Mouse (Mus musculus) right cerebral cortex, postnatal 10 days (tissue): ENCODE measurements around the gene Tecr.

Experiments used
- DNase-seq, 2 experiments: peaks; one replicate each; pipeline ENCODE4 v3.0.0; 2021; ENCODE audit warnings: low spot score in 2 of 2

Gene Tecr

DNA sequence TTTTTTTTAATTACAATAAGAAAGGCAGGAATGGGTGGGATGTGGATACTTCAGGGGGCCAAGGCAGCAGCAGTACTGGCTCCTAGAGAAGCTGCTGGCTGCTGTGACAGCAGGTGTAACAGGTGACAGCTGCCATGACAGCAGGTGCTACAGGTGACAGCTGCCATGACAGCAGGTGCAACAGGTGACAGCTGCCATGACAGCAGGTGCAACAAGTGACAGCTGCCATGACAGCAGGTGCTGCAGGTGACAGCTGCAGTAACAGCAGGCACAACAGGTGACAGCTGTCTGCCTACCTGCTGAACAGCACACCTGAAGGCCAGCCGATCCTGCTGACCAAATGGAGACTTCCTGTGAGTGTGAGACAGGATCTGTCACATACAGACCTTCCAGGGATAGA, 23.0 kb downstream of the Tecr start:
- no peak for DNase-seq

DNA sequence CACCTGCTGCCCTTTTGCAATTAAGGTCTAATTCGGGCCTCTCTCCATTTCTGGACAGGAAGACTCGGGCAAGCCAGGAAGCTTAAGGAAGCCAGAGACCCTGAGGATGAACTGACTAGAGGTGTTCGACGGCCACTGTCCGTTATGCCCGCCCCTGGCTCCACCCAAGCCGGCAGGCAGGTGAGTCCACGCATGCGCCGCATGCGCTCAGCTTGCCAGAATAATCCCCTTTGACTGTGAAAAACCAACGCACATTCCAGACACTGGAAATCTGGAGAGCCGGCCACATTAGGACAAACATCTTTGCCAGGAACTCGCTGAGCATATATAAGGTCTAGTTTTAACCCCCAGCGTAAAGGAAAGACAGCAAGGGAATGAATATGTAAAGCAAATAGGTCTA, 24.5 kb downstream of the Tecr start:
- peak in 1 of 2 experiments; percentile 21 for DNase-seq

DNA sequence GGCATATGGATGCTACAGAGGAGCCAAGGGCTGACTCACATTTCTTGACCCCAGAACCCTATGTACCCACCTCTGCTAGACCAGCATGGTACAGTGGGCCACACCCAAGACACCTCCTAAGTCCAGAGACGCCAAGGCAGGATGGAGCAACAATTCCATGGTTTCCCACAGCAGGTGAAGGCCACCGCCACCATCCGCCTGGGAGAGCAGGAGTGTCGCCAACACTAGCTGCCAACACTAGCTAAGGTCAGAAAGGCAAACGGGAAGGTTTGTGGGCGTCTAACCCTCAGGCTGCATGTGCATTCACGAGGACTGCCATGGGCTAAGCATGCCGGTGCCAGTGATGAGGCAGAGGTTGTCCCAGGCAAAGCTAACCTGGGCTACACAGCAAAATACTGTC, 25.5 kb downstream of the Tecr start:
- peak in 1 of 2 experiments; percentile 27 for DNase-seq

DNA sequence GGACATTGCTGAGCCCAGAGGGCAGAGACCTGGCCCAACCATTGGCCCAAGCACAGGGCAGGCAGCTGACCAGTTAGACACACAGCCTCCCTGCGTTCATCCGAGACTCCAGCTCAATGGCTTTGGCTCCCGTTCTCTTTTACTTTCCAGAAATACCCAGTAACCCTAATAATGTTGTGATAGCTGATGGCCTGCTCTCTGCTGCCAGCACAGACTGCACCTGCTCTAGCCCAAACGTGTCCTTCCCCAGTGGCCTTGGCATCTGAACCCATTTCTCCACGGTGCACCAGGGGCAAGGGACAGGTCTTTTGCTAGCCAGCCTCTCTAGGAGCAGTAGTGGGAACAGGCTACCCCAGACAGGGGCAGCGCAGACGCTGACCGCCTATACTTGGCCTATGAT, 26.9 kb downstream of the Tecr start:
- peak in 1 of 2 experiments; percentile 18 for DNase-seq

DNA sequence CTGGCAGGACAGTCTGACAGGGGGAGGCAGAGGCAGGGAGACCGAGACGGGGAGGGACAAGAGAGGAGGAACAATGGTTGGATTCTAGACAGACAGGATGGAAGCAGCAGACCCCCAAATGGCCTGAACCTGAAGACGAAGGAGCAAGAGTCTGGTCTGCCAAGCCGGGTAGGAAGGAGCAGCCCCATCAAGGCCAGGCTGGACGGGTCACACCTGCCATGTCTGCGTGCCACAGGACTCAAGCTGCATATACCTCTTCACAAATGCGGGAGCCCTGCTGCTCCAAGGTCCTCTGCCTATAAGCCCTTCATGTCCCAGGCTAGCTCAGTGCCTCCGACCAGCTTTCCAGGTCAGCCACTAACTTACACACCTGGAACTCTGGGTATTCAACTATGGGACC, 28.1 kb downstream of the Tecr start:
- peak in 1 of 2 experiments; percentile 24 for DNase-seq

DNA sequence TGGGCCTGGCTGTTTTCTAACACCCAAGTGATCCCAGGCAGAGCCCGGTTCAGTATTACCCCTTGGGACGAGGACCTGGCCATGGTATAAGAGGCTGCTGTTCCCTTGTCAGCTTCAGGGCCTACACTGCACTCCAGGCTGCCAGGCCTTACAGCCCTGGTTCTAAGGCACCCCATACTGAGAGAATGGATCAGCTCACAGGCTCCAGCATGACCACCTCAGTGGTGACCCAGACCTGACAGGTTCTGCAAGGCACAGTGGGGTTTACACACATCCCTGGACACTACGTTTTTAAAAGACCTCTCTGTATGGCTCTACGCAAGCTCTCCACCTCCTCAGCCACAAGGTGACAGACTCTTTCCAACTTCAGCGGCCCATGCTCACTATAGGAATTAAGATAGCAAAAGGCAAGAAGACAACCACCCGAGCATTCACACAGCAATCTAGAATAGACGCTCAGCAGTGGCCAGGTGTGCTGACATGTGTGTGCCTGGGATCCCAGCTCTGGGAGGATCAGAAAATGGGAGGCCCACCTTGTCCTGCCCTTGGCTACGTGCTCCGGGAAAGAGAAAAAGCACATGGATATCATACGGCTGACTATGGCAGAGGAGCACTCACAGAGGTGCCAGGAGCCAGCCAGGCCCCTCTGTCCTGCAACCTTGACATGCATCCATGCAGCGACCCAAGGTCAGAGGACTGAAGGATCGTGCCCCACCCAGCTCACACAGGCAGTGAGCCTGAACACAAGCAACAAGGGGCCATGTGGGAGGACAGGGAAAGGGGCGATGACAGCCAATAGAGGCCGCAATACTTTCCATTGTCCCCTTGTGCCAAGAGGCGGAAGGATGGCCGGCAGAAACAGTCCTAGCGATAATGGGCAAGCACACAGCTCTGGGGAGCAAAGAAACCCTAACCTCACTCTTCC, 29.4 kb downstream of the Tecr start:
- DNase-seq = peak in 1 of 2 experiments; percentile 26

DNA sequence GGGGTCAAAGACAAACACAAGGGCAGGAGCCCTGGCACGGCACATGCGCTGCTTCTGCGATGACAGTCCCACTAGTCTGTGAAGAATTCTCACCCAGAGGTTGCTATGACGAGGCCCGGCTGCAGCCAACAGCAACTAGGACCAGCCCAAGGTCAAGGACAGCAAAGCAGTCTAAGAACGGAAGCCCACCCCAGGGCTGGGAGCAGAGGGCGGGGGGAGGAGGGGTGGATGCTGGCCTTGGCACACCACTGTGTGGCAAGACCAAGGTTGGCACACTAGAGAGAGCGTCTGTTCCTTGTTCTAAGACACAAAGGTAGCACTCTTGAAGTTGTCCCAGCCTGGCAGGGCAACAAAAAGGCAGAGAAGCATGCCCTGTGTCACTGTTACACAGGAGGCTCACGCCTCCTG, 30.4 kb downstream of the Tecr start:
- DNase-seq = peak; percentile 28 to 46

DNA sequence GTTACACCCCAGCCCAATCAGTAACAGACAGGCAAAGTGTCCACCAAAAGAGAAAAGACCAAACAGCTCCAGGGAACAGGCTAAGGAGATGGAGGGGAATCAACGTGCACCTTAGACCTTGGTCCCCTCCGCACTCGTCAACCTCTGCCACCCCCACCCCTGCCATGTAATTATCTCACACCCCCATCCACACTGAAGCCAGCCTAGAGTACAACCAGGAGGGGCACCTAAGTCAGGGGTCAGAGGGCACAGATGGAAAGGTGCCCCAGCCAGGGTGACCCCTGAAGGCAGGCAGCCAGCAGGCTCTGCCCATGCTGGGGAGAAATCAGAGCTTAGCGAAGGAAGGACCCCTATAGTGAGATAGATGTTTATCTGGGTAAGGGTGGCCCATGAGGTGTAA, 30.9 kb downstream of the Tecr start:
- peak in 1 of 2 experiments; percentile 25 for DNase-seq

DNA sequence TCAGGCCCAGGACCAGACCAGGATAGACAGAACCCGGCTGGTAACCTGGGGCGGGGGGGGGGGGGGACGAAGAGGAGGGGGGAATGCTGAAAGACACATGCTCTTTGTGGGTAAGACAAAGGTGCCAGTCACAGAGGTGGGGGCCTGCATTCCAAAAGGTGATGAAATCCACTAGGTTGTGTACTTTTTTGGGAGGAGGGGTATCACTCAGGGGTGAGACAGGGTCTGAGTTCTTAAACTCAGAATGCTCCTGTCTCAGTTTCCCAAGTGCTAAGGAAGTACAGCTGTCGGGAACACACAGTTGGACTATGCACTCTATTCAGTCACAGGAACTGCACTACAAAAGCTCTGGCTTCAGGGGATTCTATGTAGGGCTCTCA, 31.3 kb downstream of the Tecr start:
- no peak for DNase-seq

DNA sequence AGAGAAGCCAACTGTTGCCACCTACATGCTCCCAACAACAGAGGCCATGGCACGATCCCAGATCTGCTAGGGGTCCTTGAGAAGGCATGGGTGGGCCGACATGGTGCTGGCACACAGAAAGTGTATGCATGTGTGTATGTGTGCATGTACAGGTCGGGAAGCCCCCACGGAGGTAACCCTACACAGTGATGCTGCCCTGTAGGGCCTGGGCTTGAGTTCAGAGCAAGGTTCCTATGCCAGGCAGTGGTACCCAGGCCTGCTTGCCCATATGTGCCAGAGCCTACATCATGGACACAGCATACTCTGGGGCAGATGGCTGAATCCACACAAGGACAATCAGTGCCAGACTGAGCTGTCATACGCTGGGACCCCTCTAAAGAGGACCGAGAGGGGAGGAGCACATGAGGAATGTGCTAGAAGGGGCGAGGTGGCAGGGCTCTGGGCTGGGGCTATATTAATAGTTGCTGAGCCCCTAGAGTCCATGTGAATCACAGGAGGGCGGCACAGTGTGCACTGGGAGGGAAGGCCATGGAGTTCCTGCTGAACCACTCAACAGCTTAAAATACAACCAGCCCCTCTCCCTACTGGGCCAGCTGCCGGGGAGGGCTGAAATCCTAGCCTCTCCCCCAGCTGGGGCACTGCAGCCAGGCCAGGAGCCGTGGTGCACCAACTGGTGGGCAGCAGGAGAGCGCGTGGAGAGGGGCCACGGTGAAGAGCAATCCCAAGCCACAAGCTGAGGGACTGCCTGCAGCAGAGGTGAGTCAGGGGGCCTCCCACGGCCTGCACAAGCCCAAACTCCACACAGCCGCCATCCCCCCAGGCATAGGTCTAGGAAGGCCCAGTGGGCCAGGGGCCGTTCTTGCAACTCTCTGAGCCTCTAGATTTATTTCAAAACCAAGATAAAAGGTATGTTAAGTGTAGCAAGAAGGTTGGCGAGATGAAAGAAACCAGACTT, 31.9 kb downstream of the Tecr start:
- peak; percentile 25 to 33 for DNase-seq

DNA sequence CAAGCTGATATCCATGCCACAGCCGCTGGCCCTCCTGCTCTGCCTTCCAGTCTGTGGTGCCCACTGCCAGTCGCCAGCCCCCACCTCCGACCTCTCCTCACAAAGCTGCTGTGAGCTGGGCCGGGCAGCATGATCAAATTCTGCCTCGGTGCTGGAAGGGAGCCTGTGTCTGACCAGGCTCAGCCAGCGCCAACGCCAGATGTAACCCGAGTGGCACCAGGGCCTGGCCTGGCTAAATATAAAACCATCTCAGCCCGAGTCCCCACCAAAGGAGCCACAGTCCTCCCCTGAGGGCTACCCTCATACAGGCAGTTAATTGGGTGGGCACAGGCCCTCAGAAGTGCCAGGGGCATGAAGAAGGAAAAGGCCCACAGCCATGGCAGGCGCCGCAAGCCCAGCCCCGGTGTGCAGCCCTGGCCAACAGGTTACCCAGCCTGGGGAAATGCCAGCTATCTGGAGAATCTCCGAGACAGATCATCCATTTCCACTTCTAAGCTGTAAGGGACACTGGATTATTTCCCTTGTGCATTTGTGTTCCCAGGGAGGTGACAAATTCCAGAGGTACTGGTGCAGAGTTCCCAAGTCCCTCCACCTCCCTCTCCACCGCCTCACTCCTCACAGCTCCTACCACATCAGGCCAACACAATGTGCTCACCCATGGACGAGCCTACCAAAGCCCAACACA, 33.0 kb downstream of the Tecr start:
- DNase-seq = peak; percentile 36 to 49

DNA sequence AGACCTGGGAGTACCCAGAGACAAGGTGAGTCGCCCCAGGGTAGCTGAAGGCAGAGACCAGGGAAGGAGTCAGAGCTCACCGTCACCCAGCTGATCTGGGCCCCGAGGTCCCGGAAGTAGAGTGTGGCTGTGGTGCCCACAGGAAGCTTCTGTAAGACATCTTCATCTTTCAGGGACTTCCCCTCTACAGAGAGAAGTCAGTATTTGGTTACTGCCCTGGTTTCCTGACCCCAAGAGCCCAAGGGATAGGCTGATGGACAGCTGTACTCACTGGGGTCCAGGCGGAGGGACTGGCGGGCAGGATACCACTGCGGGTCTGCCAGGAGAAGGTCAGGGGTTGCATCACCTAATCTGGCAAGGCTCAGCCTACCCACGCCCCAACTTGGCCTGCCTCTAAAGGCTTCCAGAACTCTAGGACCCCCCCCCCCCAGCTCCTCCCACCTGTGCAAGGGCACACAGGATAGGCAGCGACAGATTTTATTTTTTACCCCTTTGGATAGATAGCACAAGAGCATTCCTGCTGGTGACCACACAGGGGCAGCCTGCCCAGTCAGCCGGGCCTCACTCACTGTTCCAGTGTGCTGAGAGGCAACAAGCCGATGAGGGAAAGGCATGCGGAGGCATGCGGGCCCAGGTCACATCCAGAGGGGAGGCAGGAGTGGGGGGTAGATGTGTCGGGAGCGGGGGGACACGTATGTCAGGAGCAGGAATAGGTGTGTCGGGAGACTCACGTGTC, 34.5 kb downstream of the Tecr start:
- peak; percentile 37 to 38 for DNase-seq

DNA sequence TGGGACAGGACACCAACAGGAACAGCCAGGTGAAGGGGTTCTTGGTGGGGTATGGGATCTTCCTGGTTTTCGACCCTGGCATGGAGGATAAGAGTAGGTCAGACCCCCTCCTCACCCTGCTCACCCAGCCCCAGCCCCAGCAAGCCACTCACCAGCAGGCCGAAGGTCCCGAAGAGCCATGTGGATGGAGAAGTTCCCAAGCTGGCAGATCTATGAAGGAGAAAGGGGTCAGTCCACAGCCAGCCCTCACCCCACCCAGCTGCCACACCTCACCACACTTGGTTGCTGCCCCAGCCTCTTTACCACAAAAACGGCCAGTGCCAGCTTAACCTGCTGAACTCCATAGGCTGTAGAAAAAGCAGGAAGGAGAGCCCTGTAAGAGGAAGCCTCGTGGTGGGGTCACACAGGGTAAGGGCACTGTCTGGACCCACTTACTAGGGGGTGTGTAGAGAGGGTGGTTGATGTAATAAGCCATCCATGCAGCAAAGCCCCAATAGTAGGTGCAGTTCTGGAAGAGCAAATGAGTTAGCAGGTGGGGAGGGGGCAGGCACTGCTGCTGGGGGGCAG, 35.4 kb downstream of the Tecr start:
- DNase-seq = peak; percentile 19 to 21

DNA sequence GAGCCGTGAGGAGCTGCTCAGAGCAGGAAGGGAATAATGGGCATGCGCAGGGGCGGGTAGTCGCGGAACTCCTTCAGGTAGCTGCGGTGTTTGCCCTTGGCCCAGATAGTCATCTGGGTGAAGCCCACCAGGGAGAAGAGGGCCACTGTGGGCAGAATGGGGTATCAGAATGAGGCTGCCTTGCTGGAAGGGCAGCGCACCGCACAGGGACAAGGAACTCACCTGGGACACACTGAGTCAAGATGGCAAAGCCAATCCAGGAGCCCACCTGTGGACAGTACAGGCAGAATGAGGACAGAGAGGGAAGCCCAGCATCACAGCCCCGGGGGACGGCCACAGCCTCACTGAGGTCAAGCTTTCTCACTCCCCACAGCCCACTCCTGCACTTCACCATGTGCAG, 36.0 kb downstream of the Tecr start:
- no peak for DNase-seq

DNA sequence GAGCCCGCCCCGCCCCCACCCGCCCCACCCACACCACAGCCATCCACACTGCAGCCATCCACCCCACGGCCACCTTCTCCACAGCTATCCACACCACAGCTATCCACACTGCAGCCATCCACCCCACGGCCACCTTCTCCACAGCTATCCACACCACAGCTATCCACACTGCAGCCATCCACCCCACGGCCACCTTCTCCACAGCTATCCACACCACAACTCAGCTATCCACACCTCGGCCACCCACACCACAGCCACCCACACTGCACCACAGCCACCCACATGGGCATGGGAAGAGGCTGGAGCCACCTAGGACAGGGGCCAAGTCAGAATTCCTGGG, 36.8 kb downstream of the Tecr start:
- peak in 1 of 2 experiments; percentile 35 for DNase-seq

DNA sequence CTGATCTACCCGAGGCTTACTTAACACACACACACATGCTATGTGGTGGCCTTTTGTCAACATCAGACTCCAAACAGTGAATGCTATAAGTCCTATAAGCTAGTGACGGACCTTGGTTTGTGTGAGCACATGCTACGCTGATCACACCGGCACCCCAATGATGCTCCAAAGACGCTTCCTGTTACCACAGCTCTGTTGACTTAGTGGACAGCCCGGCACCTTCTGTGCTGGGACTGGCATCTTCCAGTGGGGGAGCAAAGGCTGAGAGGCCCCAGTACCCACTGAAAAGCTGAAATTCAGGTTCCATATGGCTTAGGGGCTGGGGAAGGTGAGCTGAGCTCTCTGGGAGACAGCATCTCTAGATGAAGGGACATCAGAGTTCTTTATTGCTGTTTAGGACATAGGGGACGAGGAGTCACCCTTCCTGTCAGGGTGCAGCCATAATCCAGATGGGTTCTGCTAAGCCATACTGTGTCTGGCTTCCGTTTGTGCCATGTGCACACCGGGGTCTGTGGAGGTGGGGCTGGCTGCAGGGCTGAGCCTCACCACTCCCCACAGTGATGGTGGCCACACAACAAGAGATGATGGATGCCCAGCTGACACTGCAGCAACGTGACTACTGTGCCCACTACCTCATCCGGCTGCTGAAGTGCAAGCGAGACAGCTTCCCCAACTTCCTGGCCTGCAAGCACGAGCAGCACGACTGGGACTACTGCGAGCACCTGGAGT, 37.3 kb downstream of the Tecr start:
- peak in 1 of 2 experiments; percentile 37 for DNase-seq

DNA sequence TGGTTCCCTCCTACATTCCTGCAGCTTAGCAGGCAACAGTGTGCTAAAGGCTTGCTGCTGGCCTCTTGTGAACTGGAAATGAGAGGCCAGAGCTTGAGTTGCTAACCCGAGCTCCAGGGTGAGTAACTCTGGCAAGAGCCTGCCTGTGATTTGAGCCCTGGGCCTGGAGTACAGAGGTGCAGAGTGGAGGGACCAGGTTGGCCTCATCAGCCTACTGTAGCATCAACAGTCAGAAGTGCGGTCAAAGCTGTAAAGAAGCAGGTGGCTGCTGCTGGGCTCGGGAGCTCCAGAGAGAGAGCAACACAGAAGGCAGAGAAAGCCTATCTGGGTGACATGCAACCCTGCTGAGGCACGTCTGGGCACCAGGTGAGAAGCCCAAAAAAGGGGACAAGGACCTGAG, 38.6 kb downstream of the Tecr start:
- peak in 1 of 2 experiments; percentile 31 for DNase-seq

DNA sequence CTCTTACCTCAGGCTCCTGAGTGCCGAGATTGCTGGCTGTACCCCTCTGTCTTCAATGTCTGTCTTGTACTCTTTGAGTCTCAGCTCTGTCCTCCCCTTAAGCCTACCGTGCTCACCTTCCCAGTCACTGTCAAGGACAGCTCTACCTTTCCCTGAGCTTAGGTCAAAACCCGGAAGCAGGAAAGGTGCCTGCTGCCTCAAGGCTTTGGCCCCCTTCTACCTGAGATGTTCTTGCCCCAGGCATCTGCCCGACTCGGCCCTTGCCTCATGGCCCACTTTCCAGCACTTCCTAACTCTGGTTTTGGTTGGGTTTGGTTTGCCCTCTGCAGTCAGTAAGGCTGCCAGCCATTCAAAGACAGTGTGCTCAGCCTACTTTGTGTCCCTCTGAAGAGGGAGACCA, 39.0 kb downstream of the Tecr start:
- DNase-seq = no peak

DNA sequence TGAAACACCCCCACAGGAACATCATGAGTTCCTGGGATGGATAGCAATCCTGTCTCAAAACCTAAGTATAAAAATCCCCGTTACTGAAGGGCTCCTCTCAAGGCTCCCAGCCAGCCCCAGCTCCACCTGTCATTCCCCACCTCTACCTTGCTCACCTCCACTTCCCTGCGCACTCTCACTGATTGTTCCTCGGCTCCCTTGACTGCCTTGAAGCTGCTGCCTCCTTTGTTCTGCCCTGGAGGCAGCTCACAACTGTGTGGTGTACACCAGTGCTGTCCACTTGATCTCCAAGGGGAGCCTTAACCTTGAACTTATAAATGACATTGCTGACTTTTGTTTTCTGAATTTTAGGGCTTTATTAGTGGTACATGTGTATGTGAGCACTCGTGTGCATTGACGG, 39.6 kb downstream of the Tecr start:
- DNase-seq = no peak

DNA sequence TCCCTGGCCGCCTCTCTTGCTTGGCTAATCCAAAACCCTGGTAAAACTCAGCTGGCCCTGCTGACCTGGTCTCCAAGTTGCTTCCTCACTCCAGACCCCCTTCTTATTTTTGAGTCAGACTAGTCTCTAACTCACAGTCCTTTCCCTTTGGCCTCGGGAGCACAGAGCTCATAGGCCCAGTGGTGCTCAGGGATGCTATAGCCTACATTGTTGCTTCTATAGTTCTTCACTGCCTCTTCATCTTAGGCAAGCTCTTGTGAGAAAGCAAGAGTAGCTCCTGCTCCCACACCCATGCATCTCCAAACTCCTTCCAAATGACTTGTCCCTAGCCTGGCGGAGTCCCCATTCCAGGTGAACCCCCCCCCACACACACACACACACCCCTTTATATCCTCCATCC, 40.1 kb downstream of the Tecr start:
- peak in 1 of 2 experiments; percentile 35 for DNase-seq
